Mouse (Mus musculus): ENCODE measurements around the gene Foxf1.

The Foxf1 gene

GRCm38 (mm10) chr8:121115136-121115535 lies 30.9 kb downstream of the Foxf1 start:
- DNase-seq (ENCODE audit: low spot score in 2 of 2): no peak

- DNase-seq (ENCODE audit: low spot score in 2 of 2): peak; percentile 80 to 81
These were observed 31.8 kb downstream of the Foxf1 start, which contains the start of gene Foxc2 for GRCm38 (mm10) chr8:121115948-121116347. Gene Foxc2 (plus strand): TSS chr8:121116171.

GRCm38 (mm10) chr8:121116591-121117185 lies 32.5 kb downstream of the Foxf1 start:
- no peak for DNase-seq (ENCODE audit: low spot score in 2 of 2)

GRCm38 (mm10) chr8:121117186-121117651 lies 33.0 kb downstream of the Foxf1 start:
- DNase-seq (ENCODE audit: low spot score in 2 of 2): no peak

GRCm38 (mm10) chr8:121117906-121118305 lies 33.7 kb downstream of the Foxf1 start:
- DNase-seq (ENCODE audit: low spot score in 2 of 2): no peak

- no peak for DNase-seq (ENCODE audit: low spot score in 2 of 2)
These were observed 34.6 kb downstream of the Foxf1 start for GRCm38 (mm10) chr8:121118634-121119420.

- no peak for DNase-seq (ENCODE audit: low spot score in 2 of 2)
These were observed 35.7 kb downstream of the Foxf1 start for GRCm38 (mm10) chr8:121119635-121120455.

GRCm38 (mm10) chr8:121120456-121121419 lies 36.6 kb downstream of the Foxf1 start:
- no peak for DNase-seq (ENCODE audit: low spot score in 2 of 2)

GRCm38 (mm10) chr8:121121704-121122103 lies 37.5 kb downstream of the Foxf1 start:
- no peak for DNase-seq (ENCODE audit: low spot score in 2 of 2)

GRCm38 (mm10) chr8:121122368-121122767 lies 38.2 kb downstream of the Foxf1 start:
- no peak for DNase-seq (ENCODE audit: low spot score in 2 of 2)

- DNase-seq (ENCODE audit: low spot score in 2 of 2): no peak
These were observed 38.9 kb downstream of the Foxf1 start for GRCm38 (mm10) chr8:121123113-121123512.

GRCm38 (mm10) chr8:121124547-121125239 lies 40.5 kb downstream of the Foxf1 start:
- no peak for DNase-seq (ENCODE audit: low spot score in 2 of 2)

GRCm38 (mm10) chr8:121125311-121125876 lies 41.2 kb downstream of the Foxf1 start:
- DNase-seq (ENCODE audit: low spot score in 2 of 2): peak; percentile 71 to 77

GRCm38 (mm10) chr8:121126191-121126590 lies 42.0 kb downstream of the Foxf1 start:
- DNase-seq (ENCODE audit: low spot score in 2 of 2): no peak

- DNase-seq (ENCODE audit: low spot score in 2 of 2): no peak
These were observed 42.5 kb downstream of the Foxf1 start for GRCm38 (mm10) chr8:121126694-121127093.

GRCm38 (mm10) chr8:121127291-121127701 lies 43.1 kb downstream of the Foxf1 start:
- no peak for DNase-seq (ENCODE audit: low spot score in 2 of 2)

GRCm38 (mm10) chr8:121127756-121128375 lies 43.7 kb downstream of the Foxf1 start, which contains the start of gene Foxl1:
Gene Foxl1 (plus strand): TSS chr8:121127940.
- DNase-seq (ENCODE audit: low spot score in 2 of 2): no peak

GRCm38 (mm10) chr8:121128531-121129264 lies 44.5 kb downstream of the Foxf1 start:
- no peak for DNase-seq (ENCODE audit: low spot score in 2 of 2)
